Mouse (Mus musculus): Measurements from ENCODE around the gene Zcchc4. TPM values are rescaled to one million over a fixed set of nuclear protein-coding genes. Genes with fewer than 3 reads are reported as not detected.

The Zcchc4 gene
- polyA plus RNA-seq, 1 experiment from 2014 or later, result 10.9 TPM

Other genes starting within 250 kb of the Zcchc4 start
- gene Lgi2, start 208.9 kb upstream of the Zcchc4 start, polyA plus RNA-seq (2015; fragmentation: Nextera tagmentation; extraction: Ambion mirVana), result 2.0 and 2.1 TPM in 2 replicates
- 4.9 and 5.0 TPM in 2 replicates for gene Sepsecs, start 105.7 kb upstream of the Zcchc4 start, polyA plus RNA-seq (2015; fragmentation: Nextera tagmentation; extraction: Ambion mirVana)
- 6.2 and 6.9 TPM in 2 replicates for gene Pi4k2b, start 33.8 kb upstream of the Zcchc4 start, polyA plus RNA-seq (2015; fragmentation: Nextera tagmentation; extraction: Ambion mirVana)
- gene Anapc4, start 58.6 kb downstream of the Zcchc4 start, polyA plus RNA-seq (2015; fragmentation: Nextera tagmentation; extraction: Ambion mirVana), result 65.8 and 71.1 TPM in 2 replicates